Mouse (Mus musculus): ENCODE data around the gene Hist2h2ac.
A peak's percentile ranks its signal among the peaks of the same experiment; 100 is the strongest.
"Not testable (repeated sequence)": the region's sequence is repeated elsewhere in the genome, so short reads cannot be mapped to it uniquely, and the experiment has no call there.

Gene Hist2h2ac

DNA sequence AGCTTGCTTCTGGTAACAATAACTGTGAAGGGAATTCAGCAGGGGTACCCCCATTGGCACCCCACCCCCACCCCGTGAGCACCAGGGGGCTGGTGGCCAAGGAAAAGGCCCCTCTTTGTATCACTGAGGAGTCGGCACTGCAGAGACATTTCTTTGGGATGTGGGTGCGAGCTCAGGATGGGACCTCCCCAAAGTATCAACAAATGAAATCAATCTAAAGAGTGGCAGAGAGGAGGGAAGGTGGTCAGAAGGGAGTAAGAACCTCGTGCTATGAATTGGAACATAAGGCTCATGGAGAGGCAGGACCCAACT, 28.3 kb upstream of the Hist2h2ac start:
- DNase-seq (ENCODE audit: low read depth), result no peak

DNA sequence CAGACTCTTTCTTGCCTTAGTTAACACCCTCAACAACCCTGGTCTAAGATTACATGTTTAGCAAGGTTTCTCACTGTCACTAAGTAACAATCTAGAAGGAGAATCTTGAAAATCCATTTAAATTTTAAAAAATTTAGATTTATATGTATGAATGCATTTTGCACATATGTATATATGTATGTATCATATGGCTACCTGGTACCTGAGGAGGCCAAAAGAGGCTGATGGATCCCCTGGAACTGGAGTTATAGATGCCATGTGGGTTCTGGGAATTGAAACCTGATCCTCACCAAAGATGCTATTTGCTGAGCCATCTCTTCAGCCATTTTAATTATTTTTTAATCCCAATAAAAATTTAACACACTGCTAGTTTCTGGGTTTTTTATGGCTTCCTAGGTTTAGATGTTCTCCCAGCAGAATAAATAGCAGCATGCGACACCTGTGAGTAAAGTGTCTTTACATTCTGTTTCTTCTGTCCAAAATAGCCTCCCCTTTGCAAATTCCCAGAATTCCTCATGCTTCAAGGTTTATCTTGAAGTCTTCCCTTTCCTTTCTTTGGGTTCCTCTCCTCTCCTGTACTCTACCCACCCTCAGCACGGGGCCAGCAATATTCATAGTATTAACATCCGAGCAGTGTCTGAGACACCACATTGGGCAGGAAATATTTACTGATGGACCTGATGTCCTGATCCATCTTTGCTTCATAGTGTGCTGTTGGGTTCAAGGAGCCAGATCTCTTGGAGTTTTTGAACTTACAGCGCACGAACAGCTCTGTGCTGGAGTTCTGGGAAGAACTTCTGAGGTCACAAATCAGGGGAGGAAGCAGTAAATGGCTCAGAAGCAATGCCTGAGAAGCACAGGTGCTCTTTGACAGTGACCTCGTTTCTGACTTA, 27.7 kb upstream of the Hist2h2ac start:
- DNase-seq (ENCODE audit: low read depth), result no peak

DNA sequence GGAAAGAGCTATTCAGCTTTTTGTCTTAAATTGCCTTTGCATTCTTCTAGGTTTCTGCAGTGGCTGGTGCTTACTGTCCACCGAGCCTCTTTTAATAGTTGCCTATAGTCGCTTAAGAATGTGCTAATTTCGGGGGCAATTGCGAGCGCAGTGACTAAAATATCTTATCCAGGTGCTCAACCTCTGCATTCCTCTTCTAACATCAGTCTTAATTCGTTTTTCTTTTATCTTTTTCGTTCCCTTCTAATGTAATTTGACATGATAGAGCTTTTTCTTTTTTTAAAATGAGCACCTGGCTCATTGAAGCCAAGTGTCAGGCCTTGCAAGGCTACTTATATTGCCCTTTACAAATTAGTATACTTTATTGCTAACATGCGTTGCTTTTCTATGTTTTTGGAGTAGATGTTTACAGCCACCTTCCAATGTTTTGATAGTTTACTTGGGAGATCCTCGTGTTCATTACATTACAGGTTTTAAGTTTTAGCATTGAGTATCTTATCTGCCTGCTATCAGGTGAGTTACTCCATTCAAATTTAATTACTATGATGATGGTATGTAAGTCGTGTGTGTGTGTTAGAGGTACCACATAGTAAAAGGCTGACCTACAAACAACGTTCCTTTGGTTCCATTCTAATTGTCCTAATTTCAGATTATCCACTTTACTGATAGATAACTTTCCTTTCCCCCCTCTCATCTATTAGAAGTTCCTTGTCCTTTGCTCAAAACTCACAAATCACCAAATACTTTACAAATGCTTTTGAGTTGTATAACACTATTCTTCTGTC, 26.9 kb upstream of the Hist2h2ac start:
- DNase-seq (ENCODE audit: low read depth), result no peak

DNA sequence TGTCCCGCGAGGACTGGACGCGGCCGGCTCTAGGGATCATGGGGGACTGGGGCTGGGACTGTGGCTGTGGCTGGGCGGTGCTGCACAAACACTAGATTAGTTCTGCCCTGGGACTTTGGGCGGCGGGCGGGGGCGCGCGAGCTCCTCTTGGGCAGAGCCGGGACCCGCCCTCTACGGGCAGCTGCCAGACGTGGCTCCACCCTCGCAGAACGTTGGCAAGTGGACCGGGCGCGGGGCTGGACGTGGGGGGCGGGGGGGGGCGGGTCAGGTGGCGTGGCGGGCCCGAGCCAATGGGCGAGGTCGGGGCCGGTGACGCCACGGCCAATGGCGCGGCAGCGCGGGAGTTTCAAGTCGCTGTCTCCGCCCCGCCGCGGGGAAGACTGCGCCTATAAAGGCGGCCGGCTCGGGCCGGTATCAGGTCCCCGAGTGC, 25.8 kb upstream of the Hist2h2ac start, which contains the start of gene Hist2h3c1:
Gene Hist2h3c1 (plus strand): TSS at position 259 of the 430 bp plus-strand sequence.
- not testable (repeated sequence) for DNase-seq (ENCODE audit: low read depth)

DNA sequence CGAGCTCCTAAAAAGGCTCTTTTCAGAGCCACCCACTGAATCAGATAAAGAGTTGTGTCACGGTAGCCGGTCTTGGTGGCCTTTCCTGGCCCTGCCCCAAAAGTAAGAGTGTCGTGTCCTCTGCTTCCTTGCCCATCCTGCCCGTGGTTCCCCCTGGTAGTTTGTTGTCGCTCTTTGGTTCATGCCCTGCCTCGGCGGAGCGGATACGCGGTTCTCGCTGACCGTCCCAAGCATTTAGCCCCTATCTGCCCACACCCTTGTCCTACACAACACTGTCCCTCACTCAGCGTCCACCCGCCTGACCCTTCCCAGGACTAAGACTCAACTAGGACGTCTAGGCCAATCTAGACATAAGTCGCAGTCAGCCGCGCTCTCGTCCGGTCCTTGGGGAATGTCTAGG, 25.3 kb upstream of the Hist2h2ac start:
- not testable (repeated sequence) for DNase-seq (ENCODE audit: low read depth)

DNA sequence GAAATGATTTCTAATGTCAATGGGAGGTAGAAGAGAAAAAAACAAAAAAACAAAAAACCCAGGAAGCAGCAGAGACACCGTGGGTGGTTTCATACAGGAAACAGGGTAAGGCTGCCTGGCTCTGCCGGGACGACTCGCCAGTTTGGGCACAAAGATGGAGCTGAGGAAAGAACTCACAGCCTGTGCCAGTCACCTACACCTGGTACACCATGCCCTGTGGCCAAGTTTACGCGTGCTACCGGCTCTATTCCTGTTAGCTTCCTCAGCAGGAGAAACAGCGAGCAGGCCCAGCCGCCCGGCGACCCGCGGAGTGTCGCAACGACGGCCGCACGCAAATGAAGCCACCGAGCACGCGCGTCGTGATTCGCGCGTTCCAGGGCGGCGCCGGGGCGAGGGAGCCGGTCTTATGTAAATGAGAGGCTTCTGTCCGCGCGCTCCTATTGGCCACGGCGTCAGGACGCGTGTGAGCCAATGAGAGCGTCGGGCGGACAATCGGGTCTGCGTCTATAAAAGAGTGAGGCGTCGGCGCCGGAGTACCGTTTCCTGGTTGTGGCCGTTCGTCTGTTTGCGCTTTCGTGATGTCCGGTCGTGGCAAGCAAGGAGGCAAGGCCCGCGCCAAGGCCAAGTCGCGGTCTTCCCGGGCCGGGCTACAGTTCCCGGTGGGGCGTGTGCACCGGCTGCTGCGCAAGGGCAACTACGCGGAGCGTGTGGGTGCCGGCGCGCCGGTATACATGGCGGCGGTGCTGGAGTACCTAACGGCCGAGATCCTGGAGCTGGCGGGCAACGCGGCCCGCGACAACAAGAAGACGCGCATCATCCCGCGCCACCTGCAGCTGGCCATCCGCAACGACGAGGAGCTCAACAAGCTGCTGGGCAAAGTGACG, 24.6 kb upstream of the Hist2h2ac start, which contains the start of gene Hist2h2aa1:
Gene Hist2h2aa1 (plus strand): TSS at position 495 of the 884 bp plus-strand sequence.
- peak; percentile 86 for DNase-seq (ENCODE audit: low read depth)

DNA sequence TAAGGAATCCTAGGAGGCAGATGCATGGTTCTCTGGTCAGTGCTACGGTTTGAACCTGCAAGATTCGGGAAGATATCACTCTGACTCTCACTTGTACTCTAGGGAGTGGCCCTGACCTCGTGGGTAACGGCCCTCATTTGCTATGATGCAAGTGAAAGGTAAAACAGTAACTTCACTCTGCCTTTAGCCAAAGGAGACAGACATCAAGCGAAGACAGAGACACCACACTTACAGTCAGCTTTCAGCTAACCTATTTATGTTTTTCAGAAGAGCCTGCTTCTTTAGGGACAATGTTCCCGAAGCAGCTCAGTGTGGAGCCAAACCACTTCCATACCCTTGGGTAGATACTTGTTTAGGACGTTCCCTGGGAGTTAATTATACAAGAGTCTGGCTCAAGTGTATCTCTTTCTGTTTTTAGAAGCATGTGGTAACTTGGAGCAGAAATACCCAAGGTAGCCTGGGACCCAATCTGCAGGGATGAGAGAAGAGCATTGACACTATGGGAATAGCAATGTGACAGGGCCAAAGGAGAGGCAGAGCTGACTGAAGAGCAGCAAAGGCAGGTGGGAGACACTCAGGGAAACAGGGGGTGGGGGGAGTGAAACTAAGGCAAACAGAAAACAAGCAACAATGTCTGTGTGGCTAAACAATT, 23.4 kb upstream of the Hist2h2ac start:
- DNase-seq (ENCODE audit: low read depth), result peak; percentile 11

DNA sequence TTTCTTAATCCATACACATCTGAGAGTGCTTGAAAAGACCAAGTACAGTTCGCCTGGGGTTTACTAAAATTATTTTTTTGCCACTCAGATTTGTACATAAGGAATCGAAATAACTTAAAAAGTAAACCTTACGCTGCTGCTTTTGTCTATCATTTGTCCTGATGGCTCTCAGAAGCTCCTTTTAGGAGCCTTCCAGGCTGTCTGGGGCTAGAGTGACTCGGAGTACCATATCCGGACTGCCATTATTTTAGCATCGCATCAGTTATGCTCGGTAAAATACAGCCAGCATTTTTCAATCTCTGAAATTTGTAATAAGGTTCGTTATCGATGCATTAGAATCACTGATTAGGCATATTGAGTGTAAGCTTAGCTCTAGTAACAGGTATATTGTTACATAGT, 20.1 kb upstream of the Hist2h2ac start:
- DNase-seq (ENCODE audit: low read depth), result no peak

DNA sequence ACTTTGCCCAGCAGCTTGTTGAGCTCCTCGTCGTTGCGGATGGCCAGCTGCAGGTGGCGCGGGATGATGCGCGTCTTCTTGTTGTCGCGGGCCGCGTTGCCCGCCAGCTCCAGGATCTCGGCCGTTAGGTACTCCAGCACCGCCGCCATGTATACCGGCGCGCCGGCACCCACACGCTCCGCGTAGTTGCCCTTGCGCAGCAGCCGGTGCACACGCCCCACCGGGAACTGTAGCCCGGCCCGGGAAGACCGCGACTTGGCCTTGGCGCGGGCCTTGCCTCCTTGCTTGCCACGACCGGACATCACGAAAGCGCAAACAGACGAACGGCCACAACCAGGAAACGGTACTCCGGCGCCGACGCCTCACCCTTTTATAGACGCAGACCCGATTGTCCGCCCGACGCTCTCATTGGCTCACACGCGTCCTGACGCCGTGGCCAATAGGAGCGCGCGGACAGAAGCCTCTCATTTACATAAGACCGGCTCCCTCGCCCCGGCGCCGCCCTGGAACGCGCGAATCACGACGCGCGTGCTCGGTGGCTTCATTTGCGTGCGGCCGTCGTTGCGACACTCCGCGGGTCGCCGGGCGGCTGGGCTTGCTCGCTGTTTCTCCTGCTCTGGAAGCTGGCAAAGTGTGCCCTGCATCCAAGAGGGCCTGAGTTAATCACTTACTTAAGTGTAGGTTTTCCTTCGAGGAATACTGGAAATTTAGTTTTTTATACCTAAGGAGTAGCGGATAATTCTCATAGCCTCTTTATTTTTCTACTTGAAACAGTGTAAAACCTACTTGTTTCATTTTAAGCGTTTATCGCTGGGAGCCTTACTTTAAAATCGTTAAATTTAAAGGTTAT, 19.5 kb upstream of the Hist2h2ac start, which contains the start of gene Hist2h2aa2:
Gene Hist2h2aa2 (minus strand): TSS at position 328 of the 850 bp plus-strand sequence.
- DNase-seq (ENCODE audit: low read depth), result peak; percentile 74

DNA sequence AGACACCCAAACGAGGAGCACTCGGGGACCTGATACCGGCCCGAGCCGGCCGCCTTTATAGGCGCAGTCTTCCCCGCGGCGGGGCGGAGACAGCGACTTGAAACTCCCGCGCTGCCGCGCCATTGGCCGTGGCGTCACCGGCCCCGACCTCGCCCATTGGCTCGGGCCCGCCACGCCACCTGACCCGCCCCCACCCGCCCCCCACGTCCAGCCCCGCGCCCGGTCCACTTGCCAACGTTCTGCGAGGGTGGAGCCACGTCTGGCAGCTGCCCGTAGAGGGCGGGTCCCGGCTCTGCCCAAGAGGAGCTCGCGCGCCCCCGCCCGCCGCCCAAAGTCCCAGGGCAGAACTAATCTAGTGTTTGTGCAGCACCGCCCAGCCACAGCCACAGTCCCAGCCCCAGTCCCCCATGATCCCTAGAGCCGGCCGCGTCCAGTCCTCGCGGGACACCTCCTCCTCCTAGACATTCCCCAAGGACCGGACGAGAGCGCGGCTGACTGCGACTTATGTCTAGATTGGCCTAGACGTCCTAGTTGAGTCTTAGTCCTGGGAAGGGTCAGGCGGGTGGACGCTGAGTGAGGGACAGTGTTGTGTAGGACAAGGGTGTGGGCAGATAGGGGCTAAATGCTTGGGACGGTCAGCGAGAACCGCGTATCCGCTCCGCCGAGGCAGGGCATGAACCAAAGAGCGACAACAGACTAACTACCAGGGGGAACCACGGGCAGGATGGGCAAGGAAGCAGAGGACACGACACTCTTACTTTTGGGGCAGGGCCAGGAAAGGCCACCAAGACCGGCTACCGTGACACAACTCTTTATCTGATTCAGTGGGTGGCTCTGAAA, 18.5 kb upstream of the Hist2h2ac start, which contains the start of gene Hist2h3c2:
Gene Hist2h3c2 (minus strand): TSS at position 174 of the 840 bp plus-strand sequence.
- not testable (repeated sequence) for DNase-seq (ENCODE audit: low read depth)

DNA sequence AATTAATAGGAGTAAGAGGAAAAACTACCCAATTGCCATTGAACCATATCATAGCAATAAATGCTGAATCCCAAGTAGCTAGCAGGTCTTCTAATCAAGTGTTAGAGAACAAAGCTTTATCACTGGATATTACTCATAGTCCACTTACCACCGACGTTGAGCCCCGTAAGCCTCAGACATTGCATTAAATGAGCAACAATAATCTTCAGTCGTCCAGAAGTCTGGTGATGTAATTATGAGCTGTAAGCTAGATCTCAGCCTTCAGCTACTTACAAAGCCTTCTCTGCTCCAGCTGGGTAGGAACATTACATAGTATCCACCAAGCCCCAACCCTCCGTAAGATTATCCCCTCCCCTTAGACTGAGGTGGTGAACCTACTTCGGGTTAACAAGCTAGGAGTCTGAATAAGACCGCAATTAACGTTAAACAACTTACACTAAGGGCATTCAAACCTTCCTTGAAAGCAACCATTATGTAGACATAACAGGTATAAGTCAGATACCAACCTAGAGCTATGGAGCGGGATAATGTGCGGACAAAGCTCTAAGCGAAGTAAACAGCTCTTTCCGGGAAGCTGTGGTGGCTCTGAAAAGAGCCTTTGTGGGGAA, 17.3 kb upstream of the Hist2h2ac start:
- DNase-seq (ENCODE audit: low read depth), result peak; percentile 57

DNA sequence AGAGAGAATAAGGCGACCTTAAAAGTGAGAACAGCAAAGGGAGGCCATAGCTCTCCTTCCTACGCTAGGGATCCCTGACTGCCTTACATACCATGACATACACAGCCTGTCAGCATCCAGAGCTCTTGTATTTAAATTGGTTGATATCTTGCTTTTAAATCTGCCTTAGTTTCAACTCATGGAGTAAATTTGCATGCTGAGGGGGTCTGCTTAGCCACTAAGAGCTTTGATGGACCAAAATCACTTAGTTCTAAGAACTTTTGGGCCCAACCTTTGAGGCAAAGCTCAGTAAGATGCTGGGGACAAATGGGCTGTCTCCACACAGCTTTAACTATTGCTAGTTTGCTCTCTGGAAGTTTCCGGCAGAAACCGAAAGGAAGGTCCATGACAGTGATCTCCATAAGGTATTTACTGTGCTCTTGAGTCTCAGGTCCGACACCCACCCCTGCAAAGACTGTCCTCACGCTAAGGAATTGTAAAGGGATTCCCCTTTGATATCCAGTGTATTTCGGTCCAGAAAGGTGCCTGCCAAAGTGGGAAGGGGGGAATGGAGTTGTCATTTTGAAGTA, 16.7 kb upstream of the Hist2h2ac start:
- peak; percentile 38 for DNase-seq (ENCODE audit: low read depth)

DNA sequence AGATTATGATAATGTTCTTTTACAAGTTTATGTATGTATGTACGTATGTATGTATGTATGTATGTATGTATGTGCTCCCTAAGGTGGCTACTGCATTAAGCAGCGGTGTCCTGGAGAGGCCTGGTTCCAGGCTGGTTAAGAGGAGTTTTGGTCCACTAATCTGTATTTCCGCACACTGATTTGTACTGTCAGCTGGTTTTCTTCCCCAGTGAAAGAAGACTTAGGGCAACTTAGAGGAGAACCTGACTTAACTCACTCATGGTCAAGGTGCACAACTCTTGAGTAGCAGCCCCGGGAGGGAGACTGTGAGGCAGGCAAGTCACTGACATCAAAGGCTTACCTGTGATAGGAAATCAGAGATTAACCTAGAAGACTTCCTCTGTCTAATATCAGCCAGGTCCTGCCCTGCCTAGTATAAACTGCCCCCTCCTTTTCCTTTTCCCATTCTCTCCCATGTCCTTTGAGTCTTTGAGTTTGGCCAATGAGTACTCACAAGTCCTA, 16.2 kb upstream of the Hist2h2ac start:
- DNase-seq (ENCODE audit: low read depth), result no peak

DNA sequence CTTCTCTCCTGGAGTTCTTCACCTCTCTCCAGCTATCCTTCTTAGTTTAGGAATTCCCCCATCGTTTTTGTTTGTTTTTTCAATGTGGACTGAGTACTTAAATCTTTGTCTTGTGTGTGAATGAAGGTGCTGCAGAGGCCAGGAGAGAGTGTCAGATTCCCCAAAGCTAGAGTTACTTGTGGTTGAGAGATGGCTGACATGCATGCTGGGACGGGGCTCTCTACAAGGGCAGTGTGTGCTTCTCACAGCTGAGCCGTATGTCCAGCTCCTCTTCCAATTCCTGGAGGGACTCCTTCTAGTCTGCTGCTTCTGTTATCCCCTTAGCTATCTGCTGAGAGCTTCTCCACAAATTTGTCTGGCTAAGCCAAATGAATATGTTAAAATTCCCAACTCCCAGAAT, 15.2 kb upstream of the Hist2h2ac start:
- no peak for DNase-seq (ENCODE audit: low read depth)

DNA sequence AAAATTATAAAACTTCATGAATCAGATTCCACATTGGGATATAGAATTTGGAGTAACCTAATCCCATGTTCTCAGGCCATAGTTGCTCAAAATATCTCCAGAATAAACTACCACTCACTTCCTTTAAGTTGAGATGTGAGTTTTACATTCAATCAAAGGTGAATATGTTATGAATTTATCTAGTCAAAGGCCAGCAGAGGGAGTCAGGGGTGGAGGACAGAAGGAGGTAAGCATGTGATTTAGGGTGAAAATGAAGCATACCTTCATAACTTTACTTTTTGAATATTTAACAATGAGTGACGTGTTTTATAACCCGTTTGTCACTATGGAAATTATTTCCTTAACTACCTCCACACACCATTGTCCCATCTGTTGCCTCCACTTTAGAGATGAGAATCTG, 14.2 kb upstream of the Hist2h2ac start:
- no peak for DNase-seq (ENCODE audit: low read depth)

DNA sequence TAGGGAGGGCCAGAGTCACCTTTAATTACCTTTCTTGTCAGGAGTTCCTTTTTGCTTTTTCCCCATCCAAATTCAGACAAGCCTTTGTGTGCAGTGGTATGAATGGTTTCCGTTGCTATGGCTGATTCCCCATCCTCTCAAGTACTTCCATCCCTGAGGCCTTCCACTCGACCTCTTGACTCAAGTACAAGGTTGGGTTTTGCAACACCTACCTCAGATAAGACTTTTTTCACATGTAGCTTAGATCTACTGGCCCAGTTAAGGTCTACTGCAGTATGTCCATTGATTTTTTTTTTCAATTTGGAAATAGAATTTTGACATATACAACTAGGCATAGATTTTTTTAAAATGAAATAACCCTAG, 11.1 kb upstream of the Hist2h2ac start:
- DNase-seq (ENCODE audit: low read depth), result no peak

DNA sequence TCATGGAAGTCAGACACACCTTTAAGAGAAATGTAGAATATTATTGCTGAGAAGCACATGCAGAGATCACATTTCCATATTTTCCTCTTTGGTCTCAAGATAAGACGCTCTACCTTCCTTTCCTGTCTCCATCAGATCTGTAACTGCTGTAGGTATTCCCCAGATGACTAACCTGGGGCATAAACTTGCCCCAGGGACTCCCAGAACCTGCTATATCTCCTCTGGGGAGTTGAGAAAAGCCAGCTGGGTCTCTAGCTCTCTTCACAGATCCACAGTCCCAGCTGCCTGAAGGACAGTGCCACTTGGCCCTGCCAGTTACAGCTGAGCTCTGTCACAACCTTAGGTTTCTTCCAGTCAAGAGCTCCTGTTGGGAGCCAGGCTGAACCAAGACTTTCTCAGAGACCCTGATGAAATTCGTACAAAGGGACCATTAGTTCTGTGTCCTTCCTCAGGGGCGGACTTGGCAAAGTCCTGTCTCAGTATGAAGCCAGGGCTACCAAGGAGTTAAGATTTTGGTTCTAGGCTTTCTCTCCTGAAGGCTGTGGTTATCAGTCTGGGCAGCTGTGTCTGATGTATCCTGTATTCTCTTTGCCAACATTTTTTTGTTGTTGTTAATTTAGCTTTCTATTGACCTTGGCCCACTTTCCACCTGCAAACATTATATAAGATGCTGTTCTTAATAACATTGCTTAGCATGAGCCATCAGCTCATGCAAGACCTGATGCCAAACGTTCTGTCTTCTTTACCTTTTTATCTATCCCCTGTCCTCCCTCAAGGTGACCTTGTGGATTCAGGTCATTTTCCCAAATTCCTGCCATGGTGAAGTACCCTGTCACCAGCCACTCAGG, 10.5 kb upstream of the Hist2h2ac start:
- no peak for DNase-seq (ENCODE audit: low read depth)

DNA sequence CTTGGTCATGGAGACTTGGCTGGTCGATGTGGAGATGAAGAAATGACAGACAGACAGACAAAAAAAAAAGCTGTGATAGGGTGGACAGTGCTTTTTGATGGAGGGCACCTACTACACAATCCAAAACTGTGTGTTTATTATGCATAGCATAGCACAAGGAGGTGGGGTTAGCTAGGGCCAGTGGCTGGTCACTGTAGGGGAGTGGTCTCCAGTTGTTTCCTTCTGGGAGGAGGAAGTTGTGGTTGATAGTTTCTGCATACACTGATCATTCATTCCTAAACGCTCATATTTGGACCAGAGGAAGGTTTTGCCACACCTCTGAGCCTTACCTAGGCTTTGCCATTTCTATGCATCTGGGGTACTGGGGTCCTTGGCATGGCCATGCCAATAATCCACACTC, 9.7 kb upstream of the Hist2h2ac start:
- DNase-seq (ENCODE audit: low read depth), result no peak
